Mouse (Mus musculus) spleen, adult 2 months (tissue): ENCODE results near the gene Tpk1. TPM values are rescaled to one million over a fixed set of nuclear protein-coding genes. Genes with fewer than 3 reads are reported as not detected.
"Not testable (repeated sequence)": the region's sequence is repeated elsewhere in the genome, so short reads cannot be mapped to it uniquely, and the experiment has no call there.

Source experiments
- DNase-seq, 2 experiments: peaks; one replicate each; pipeline versions ENCODE4 v3.0.0 to v3.0.0-alpha.2; 2012 to 2021; ENCODE audit warnings: low spot score in 2 of 2, low read depth in 1 of 2
- H3K27ac ChIP-seq: fragments of 200-500 bp; 2 replicates; pipeline ENCODE4 v1.5.1; 2012; ENCODE audit warnings: low read length, inconsistent platforms; ENCODE audit not compliant: insufficient read depth
- H3K27me3 ChIP-seq: fragments of 200-500 bp; 2 replicates; pipeline ENCODE4 v1.6.1; 2012; ENCODE audit warnings: mild to moderate bottlenecking, moderate library complexity, low read length, inconsistent platforms; ENCODE audit not compliant: control insufficient read depth, insufficient read depth
- H3K36me3 ChIP-seq: fragments of 200-500 bp; 2 replicates; pipeline ENCODE4 v1.6.1; 2012; ENCODE audit warnings: mild to moderate bottlenecking, low read length, inconsistent platforms; ENCODE audit not compliant: control insufficient read depth, insufficient read depth
- H3K4me1 ChIP-seq: fragments of 200-500 bp; 2 replicates; pipeline ENCODE4 v1.6.1; 2011; ENCODE audit warnings: inconsistent platforms; ENCODE audit not compliant: control insufficient read depth, insufficient read depth, insufficient read length
- H3K4me3 ChIP-seq: fragments of 200-500 bp; 2 replicates; pipeline ENCODE4 v1.5.1; 2011; ENCODE audit warnings: mild to moderate bottlenecking, inconsistent platforms; ENCODE audit not compliant: insufficient read depth, insufficient read length; ENCODE audit errors: extremely low read depth
- CTCF ChIP-seq: fragments of 200-500 bp; IDR thresholded peaks from 2 replicates; pipeline ENCODE4 v1.5.1; 2011; ENCODE audit warnings: mild to moderate bottlenecking, inconsistent platforms; ENCODE audit not compliant: insufficient read depth, insufficient read length, insufficient replicate concordance; ENCODE audit errors: extremely low read depth
- POLR2A ChIP-seq: fragments of 200-500 bp; IDR thresholded peaks from 2 replicates; pipeline ENCODE4 v1.6.1; 2011; ENCODE audit warnings: low read depth, low read length, inconsistent platforms
- WGBS: fragments of 180-500 bp; shearing (Covaris S2); methylation state at CpG from one replicate; pipeline ENCODE4 v1.1.7; 2018; 5-methylcytosine and 5-hydroxymethylcytosine counted together
- polyA plus RNA-seq: library from polyadenylated mRNA; depleted of rRNA; stranded (reverse); fragments of >200 nt; gene quantifications from 2 replicates; pipeline ENCODE4 v1.2.3, GENCODE M21; 2012

Tpk1 gene
- polyA plus RNA-seq, 1 experiment: 1.6 TPM

DNA sequence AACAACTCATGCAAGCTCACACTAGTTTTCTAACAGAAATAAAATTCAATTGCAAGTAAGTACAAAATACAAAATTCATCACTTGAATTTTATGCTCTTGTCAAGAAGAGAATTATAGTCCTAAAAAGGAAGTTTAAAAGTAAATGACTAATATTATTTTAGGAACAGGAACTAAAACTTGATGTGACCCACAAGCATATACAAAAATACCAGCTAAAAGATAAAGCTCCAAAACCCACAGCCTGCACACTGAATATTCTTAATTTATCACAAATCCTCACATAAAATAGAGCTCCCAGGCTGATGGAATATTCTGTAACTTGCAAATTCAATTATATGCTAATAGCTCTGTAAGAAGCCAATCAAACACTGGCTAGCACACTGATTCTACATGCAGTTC is 25.5 kb downstream of the Tpk1 start:
- no peak for DNase-seq
- no peak overlapping the region for H3K27ac ChIP-seq
- TF ChIP-seq POLR2A: no peak
- no peak for TF ChIP-seq CTCF
- H3K36me3 ChIP-seq: no peaks in the 10 kb centered on the region
- no peaks in the 10 kb centered on the region for H3K27me3 ChIP-seq
- H3K4me3 ChIP-seq: no peak overlapping the region
- peaks cover 5% of the 10 kb centered on the region; the same call in 1 of the 2 replicates for H3K4me1 ChIP-seq

- H3K27ac ChIP-seq: no peak overlapping the region
- no peak overlapping the region for H3K4me3 ChIP-seq
- peaks cover 5% of the 10 kb centered on the region; the same call in 1 of the 2 replicates for H3K4me1 ChIP-seq
- no peaks in the 10 kb centered on the region for H3K27me3 ChIP-seq
- no peaks in the 10 kb centered on the region for H3K36me3 ChIP-seq
- 84% methylated on average over 1 of the region's 1 CpGs for WGBS
- no peak for DNase-seq
- TF ChIP-seq CTCF: no peak
- TF ChIP-seq POLR2A: no peak
Measured at GRCm38 (mm10) chr6:43638865-43639264, 27.2 kb downstream of the Tpk1 start.

GRCm38 (mm10) chr6:43638119-43638518 is 28.0 kb downstream of the Tpk1 start:
- no peaks in the 10 kb centered on the region for H3K27me3 ChIP-seq
- no peaks in the 10 kb centered on the region for H3K36me3 ChIP-seq
- no peak overlapping the region for H3K4me3 ChIP-seq
- DNase-seq: no peak
- 50% methylated on average over 3 of the region's 3 CpGs for WGBS
- no peak for TF ChIP-seq CTCF
- TF ChIP-seq POLR2A: no peak
- H3K4me1 ChIP-seq: peaks cover 5% of the 10 kb centered on the region; the same call in 1 of the 2 replicates
- H3K27ac ChIP-seq: no peak overlapping the region

DNA sequence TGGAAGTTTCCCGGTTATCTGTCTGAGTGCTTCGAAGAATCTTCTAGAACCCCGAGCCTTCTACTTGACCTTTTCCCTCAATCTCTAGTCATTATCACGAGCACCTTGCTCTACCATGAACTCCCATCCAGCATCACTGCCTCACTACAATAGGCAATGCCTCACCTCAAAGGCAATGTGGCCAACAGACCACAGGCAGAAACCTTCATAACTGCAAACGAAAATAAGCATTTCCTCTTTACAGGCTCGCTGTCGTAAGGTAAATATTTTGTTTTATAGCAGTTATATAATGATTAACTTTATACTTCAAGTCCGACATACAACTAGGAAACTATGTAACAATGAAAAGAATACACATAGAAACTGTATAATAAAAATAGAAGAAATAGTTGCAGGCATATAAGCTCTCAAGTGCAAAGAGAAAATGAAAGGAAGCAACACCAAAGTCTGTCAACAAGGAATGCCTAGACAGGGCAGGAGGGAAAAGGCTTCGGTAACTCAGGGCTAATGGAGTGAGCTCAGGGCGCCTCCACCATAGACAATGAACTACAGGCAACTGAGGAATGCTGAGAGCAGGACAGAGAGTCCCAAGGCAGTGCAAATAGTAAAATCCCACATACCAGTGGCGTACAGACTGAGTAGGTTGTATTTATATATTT is 29.0 kb downstream of the Tpk1 start:
- 52% methylated on average over 11 of the region's 11 CpGs for WGBS
- no peak overlapping the region for H3K27ac ChIP-seq
- peaks cover 5% of the 10 kb centered on the region; the same call in 1 of the 2 replicates for H3K4me1 ChIP-seq
- no peak overlapping the region; the same call in 1 of the 2 replicates for H3K4me3 ChIP-seq
- DNase-seq: no peak
- H3K27me3 ChIP-seq: no peaks in the 10 kb centered on the region
- H3K36me3 ChIP-seq: no peaks in the 10 kb centered on the region
- no peak for TF ChIP-seq CTCF
- no peak for TF ChIP-seq POLR2A

GRCm38 (mm10) chr6:43633308-43633963 is 32.6 kb downstream of the Tpk1 start:
- no peak overlapping the region for H3K4me3 ChIP-seq

GRCm38 (mm10) chr6:43632871-43633270 is 33.2 kb downstream of the Tpk1 start:
- H3K4me1 ChIP-seq: peaks cover 2% of the 10 kb centered on the region; the same call in 1 of the 2 replicates
- no peak for TF ChIP-seq POLR2A
- no peak for TF ChIP-seq CTCF
- no peak for DNase-seq
- H3K36me3 ChIP-seq: no peaks in the 10 kb centered on the region
- H3K27ac ChIP-seq: no peak overlapping the region
- H3K4me3 ChIP-seq: no peak overlapping the region
- H3K27me3 ChIP-seq: no peaks in the 10 kb centered on the region

More at GRCm38 (mm10) chr6:43633308-43633963, 32.6 kb downstream of the Tpk1 start:
- 91% methylated on average over 3 of the region's 3 CpGs for WGBS
- peaks cover 2% of the 10 kb centered on the region; the same call in 1 of the 2 replicates for H3K4me1 ChIP-seq
- no peak for DNase-seq
- no peaks in the 10 kb centered on the region for H3K27me3 ChIP-seq
- H3K27ac ChIP-seq: no peak overlapping the region
- no peak for TF ChIP-seq CTCF
- H3K36me3 ChIP-seq: no peaks in the 10 kb centered on the region

- not testable (repeated sequence) for H3K27me3 ChIP-seq, DNase-seq, H3K4me3 ChIP-seq, H3K36me3 ChIP-seq, H3K27ac ChIP-seq, H3K4me1 ChIP-seq
- 85% methylated on average over 6 of the region's 6 CpGs for WGBS
Measured at GRCm38 (mm10) chr6:43623448-43623847, 42.6 kb downstream of the Tpk1 start.
